Mouse (Mus musculus) kidney, embryonic 15.5 days (tissue): ENCODE data around the gene Rassf1. TPM values are rescaled to one million over a fixed set of nuclear protein-coding genes. Genes with fewer than 3 reads are reported as not detected.

ENCODE experiments used
- ATAC-seq: fragments of 200-750 bp; cut with Nextera tagmentation; replicated peaks from 2 replicates; pipeline ENCODE4 v1.8.0; 2017; ENCODE audit warnings: moderate TSS enrichment; ENCODE audit not compliant: low FRiP score
- H3K27ac ChIP-seq: fragments of 300-500 bp; sonication (generic); 2 replicates; pipeline ENCODE4 v1.5.1; 2015; ENCODE audit warnings: mild to moderate bottlenecking, inconsistent platforms
- H3K27me3 ChIP-seq: fragments of 300-500 bp; sonication (generic); 2 replicates; pipeline ENCODE4 v1.6.1; 2015; ENCODE audit warnings: inconsistent platforms
- H3K36me3 ChIP-seq: fragments of 300-500 bp; sonication (generic); 2 replicates; pipeline ENCODE4 v1.6.1; 2015; ENCODE audit warnings: inconsistent platforms
- H3K4me1 ChIP-seq: fragments of 300-500 bp; sonication (generic); 2 replicates; pipeline ENCODE4 v1.6.1; 2015; ENCODE audit warnings: inconsistent platforms
- H3K4me2 ChIP-seq: fragments of 300-500 bp; sonication (generic); 2 replicates; pipeline ENCODE4 v1.6.1; 2015; ENCODE audit warnings: moderate library complexity, mild to moderate bottlenecking, inconsistent platforms
- H3K4me3 ChIP-seq: fragments of 300-500 bp; sonication (generic); replicated peaks from 2 replicates; pipeline ENCODE4 v1.5.1; 2015; ENCODE audit warnings: mild to moderate bottlenecking, inconsistent platforms
- H3K9ac ChIP-seq: fragments of 300-500 bp; sonication (generic); 2 replicates; pipeline ENCODE4 v1.6.1; 2015; ENCODE audit warnings: mild to moderate bottlenecking, inconsistent platforms
- H3K9me3 ChIP-seq: fragments of 300-500 bp; sonication (generic); replicated peaks from 2 replicates; pipeline ENCODE4 v1.6.1; 2016; ENCODE audit warnings: inconsistent platforms
- WGBS: fragments of 180-500 bp; shearing (Covaris S2); methylation state at CpG from one replicate; pipeline ENCODE4 v1.1.7; 2015; ENCODE audit warnings: mixed read lengths; 5-methylcytosine and 5-hydroxymethylcytosine counted together
- polyA plus RNA-seq: library from polyadenylated mRNA; unstranded; fragments of >200 nt; fragmentation: Nextera tagmentation; extraction: Ambion mirVana; gene quantifications from 2 replicates; pipeline ENCODE4 v1.2.1, GENCODE M21; 2015

Gene Rassf1
- polyA plus RNA-seq, 1 experiment from 2014 or later: 63.4 TPM

GRCm38 (mm10) chr9:107521711-107522399 is 29.5 kb upstream of the Rassf1 start:
- Histone ChIP-seq H3K27ac (no peak overlapping the region), H3K27me3 (peaks cover 23% of the 10 kb centered on the region), H3K9me3 (no peaks in the 10 kb centered on the region), H3K9ac (0 out of 2 replicates have a peak overlapping the region, but pooled peaks have one; percentile 23), H3K4me1 (peaks cover 25% of the 10 kb centered on the region), H3K4me3 (peak overlapping the region; percentile 8), H3K4me2 (peak overlapping the region; percentile 54), H3K36me3 (no peaks in the 10 kb centered on the region)
- 20% methylated on average over 25 of the region's 25 CpGs for WGBS
- no peak for ATAC-seq

- no peak overlapping the region for H3K27ac ChIP-seq
- peak overlapping the region; percentile 54 for H3K4me2 ChIP-seq
- peak overlapping the region; percentile 8 for H3K4me3 ChIP-seq
- peaks cover 26% of the 10 kb centered on the region for H3K27me3 ChIP-seq
- H3K9me3 ChIP-seq: no peaks in the 10 kb centered on the region
- H3K36me3 ChIP-seq: no peaks in the 10 kb centered on the region
- H3K9ac ChIP-seq: 0 out of 2 replicates have a peak overlapping the region, but pooled peaks have one; percentile 23
- no peak for ATAC-seq
- WGBS: 38% methylated on average over 2 of the region's 2 CpGs
- peaks cover 30% of the 10 kb centered on the region for H3K4me1 ChIP-seq
These were observed 29.0 kb upstream of the Rassf1 start for GRCm38 (mm10) chr9:107522400-107522711.

GRCm38 (mm10) chr9:107526198-107527026 is 24.9 kb upstream of the Rassf1 start:
- Histone ChIP-seq H3K36me3 (no peaks in the 10 kb centered on the region), H3K27ac (no peak overlapping the region), H3K4me1 (peaks cover 28% of the 10 kb centered on the region), H3K4me3 (peak overlapping the region; percentile 47), H3K4me2 (peak overlapping the region; percentile 81), H3K9me3 (no peaks in the 10 kb centered on the region), H3K27me3 (peaks cover 40% of the 10 kb centered on the region), H3K9ac (peak overlapping the region; percentile 21; the same call in 1 of the 2 replicates)
- WGBS: 4% methylated on average over 44 of the region's 44 CpGs
- ATAC-seq: peak; percentile 80

GRCm38 (mm10) chr9:107533791-107534407 is 17.5 kb upstream of the Rassf1 start, which contains the start of gene Tmem115:
Gene Tmem115, plus strand, starts transcription at chr9:107533945.
- WGBS: under 1% methylated on average over 48 of the region's 48 CpGs
- Histone ChIP-seq H3K4me3 (peak within 1 kb of the TSS; percentile 81), H3K4me2 (peak within 1 kb of the TSS; percentile 78), H3K9ac (peak within 1 kb of the TSS; percentile 87), H3K27ac (peak within 1 kb of the TSS; percentile 79), H3K4me1 (peaks cover 27% of the 10 kb centered on the region), H3K9me3 (no peaks in the 10 kb centered on the region), H3K36me3 (peaks cover 23% of the 10 kb centered on the region), H3K27me3 (no peaks in the 10 kb centered on the region)
- ATAC-seq: peak; percentile 98

- peaks cover 30% of the 10 kb centered on the region for H3K36me3 ChIP-seq
- WGBS: under 1% methylated on average over 40 of the region's 40 CpGs
- peak overlapping the region; percentile 81 for H3K4me3 ChIP-seq
- peak overlapping the region; percentile 79 for H3K27ac ChIP-seq
- no peaks in the 10 kb centered on the region for H3K27me3 ChIP-seq
- peaks cover 27% of the 10 kb centered on the region for H3K4me1 ChIP-seq
- peak overlapping the region; percentile 78 for H3K4me2 ChIP-seq
- no peak; the same call in none of the 2 replicates for ATAC-seq
- H3K9me3 ChIP-seq: no peaks in the 10 kb centered on the region
- H3K9ac ChIP-seq: peak overlapping the region; percentile 87
These were observed 16.8 kb upstream of the Rassf1 start for GRCm38 (mm10) chr9:107534408-107535202.

- WGBS: 90% methylated on average over 7 of the region's 7 CpGs
- ATAC-seq: no peak
These were observed 13.1 kb upstream of the Rassf1 start for GRCm38 (mm10) chr9:107538231-107538630.

GRCm38 (mm10) chr9:107538711-107539110 is 12.6 kb upstream of the Rassf1 start:
- Histone ChIP-seq H3K9ac (no peak overlapping the region), H3K27ac (no peak overlapping the region), H3K36me3 (peaks cover 39% of the 10 kb centered on the region), H3K4me2 (no peak overlapping the region), H3K9me3 (no peaks in the 10 kb centered on the region), H3K4me3 (no peak overlapping the region), H3K4me1 (peaks cover 52% of the 10 kb centered on the region), H3K27me3 (no peaks in the 10 kb centered on the region)
- ATAC-seq: no peak
- WGBS: 96% methylated on average over 3 of the region's 3 CpGs

More at GRCm38 (mm10) chr9:107538231-107538630, 13.1 kb upstream of the Rassf1 start:
- no peaks in the 10 kb centered on the region for H3K9me3 ChIP-seq
- H3K9ac ChIP-seq: no peak overlapping the region
- H3K4me3 ChIP-seq: no peak overlapping the region
- no peak overlapping the region for H3K27ac ChIP-seq
- no peaks in the 10 kb centered on the region for H3K27me3 ChIP-seq
- peaks cover 55% of the 10 kb centered on the region for H3K4me1 ChIP-seq
- no peak overlapping the region for H3K4me2 ChIP-seq
- H3K36me3 ChIP-seq: peaks cover 36% of the 10 kb centered on the region

- H3K4me1 ChIP-seq: peaks cover 52% of the 10 kb centered on the region
- no peak for ATAC-seq
- WGBS: 93% methylated on average over 8 of the region's 8 CpGs
- peaks cover 51% of the 10 kb centered on the region for H3K36me3 ChIP-seq
- no peak overlapping the region for H3K27ac ChIP-seq
- H3K4me2 ChIP-seq: 0 out of 2 replicates have a peak overlapping the region, but pooled peaks have one; percentile 85
- H3K27me3 ChIP-seq: no peaks in the 10 kb centered on the region
- H3K9ac ChIP-seq: no peak overlapping the region
- H3K4me3 ChIP-seq: 0 out of 2 replicates have a peak overlapping the region, but pooled peaks have one; percentile 1
- H3K9me3 ChIP-seq: no peaks in the 10 kb centered on the region
These were observed 11.4 kb upstream of the Rassf1 start for GRCm38 (mm10) chr9:107539940-107540339.

GRCm38 (mm10) chr9:107540420-107540819 is 10.9 kb upstream of the Rassf1 start:
- ATAC-seq: no peak
- H3K27ac ChIP-seq: 0 out of 2 replicates have a peak overlapping the region, but pooled peaks have one; percentile 81
- H3K9ac ChIP-seq: 0 out of 2 replicates have a peak overlapping the region, but pooled peaks have one; percentile 69
- H3K36me3 ChIP-seq: peaks cover 56% of the 10 kb centered on the region
- H3K4me1 ChIP-seq: peaks cover 51% of the 10 kb centered on the region
- 52% methylated on average over 4 of the region's 4 CpGs for WGBS
- no peaks in the 10 kb centered on the region for H3K9me3 ChIP-seq
- H3K4me3 ChIP-seq: 0 out of 2 replicates have a peak overlapping the region, but pooled peaks have one; percentile 1
- H3K27me3 ChIP-seq: no peaks in the 10 kb centered on the region
- peak overlapping the region; percentile 85 for H3K4me2 ChIP-seq

- peak overlapping the region; percentile 81 for H3K27ac ChIP-seq
- peaks cover 57% of the 10 kb centered on the region for H3K36me3 ChIP-seq
- peak overlapping the region; percentile 69; the same call in 1 of the 2 replicates for H3K9ac ChIP-seq
- peaks cover 46% of the 10 kb centered on the region for H3K4me1 ChIP-seq
- peak overlapping the region; percentile 85 for H3K4me2 ChIP-seq
- 23% methylated on average over 10 of the region's 10 CpGs for WGBS
- H3K9me3 ChIP-seq: no peaks in the 10 kb centered on the region
- no peak for ATAC-seq
- no peaks in the 10 kb centered on the region for H3K27me3 ChIP-seq
- peak overlapping the region; percentile 84 for H3K4me3 ChIP-seq
These were observed 10.3 kb upstream of the Rassf1 start for GRCm38 (mm10) chr9:107541005-107541404.
